Mouse (Mus musculus) heart, postnatal 0 days (tissue): ENCODE results near the gene Gpx5. TPM values are rescaled to one million over a fixed set of nuclear protein-coding genes. Genes with fewer than 3 reads are reported as not detected.
A peak's percentile ranks its signal among the peaks of the same experiment; 100 is the strongest.

Experiments used
- ATAC-seq: fragments of 200-750 bp; cut with Nextera tagmentation; 2 replicates; pipeline ENCODE4 v1.8.0; 2017; ENCODE audit warnings: low read depth, moderate number of reproducible peaks, moderate library complexity; ENCODE audit not compliant: insufficient read depth
- DNase-seq: peaks from one replicate; pipeline ENCODE4 v3.0.0-alpha.2; 2016; ENCODE audit warnings: low spot score
- H3K27ac ChIP-seq: fragments of 300-500 bp; sonication (generic); 2 replicates; pipeline ENCODE4 v1.5.1; 2014; ENCODE audit warnings: low read depth, mild to moderate bottlenecking
- H3K27me3 ChIP-seq: fragments of 300-500 bp; sonication (generic); 2 replicates; pipeline ENCODE4 v1.6.1; 2014; ENCODE audit warnings: low read length, mixed read lengths; ENCODE audit not compliant: control insufficient read depth, insufficient read depth
- H3K36me3 ChIP-seq: fragments of 300-500 bp; sonication (generic); replicated peaks from 2 replicates; pipeline ENCODE4 v1.6.1; 2014; ENCODE audit warnings: low read length, mixed read lengths; ENCODE audit not compliant: control insufficient read depth, insufficient read depth
- H3K4me1 ChIP-seq: fragments of 300-500 bp; sonication (generic); 2 replicates; pipeline ENCODE4 v1.6.1; 2014; ENCODE audit warnings: antibody characterized with exemption; ENCODE audit not compliant: control insufficient read depth, insufficient read depth
- H3K4me2 ChIP-seq: fragments of 300-500 bp; sonication (generic); 2 replicates; pipeline ENCODE4 v1.6.1; 2014; ENCODE audit warnings: low read depth, mild to moderate bottlenecking, low read length, moderate library complexity
- H3K4me3 ChIP-seq: fragments of 300-500 bp; sonication (generic); 2 replicates; pipeline ENCODE4 v1.5.1; 2014; ENCODE audit warnings: low read depth, low read length
- H3K9ac ChIP-seq: fragments of 300-500 bp; sonication (generic); replicated peaks from 2 replicates; pipeline ENCODE4 v1.6.1; 2014; ENCODE audit warnings: low read depth, low read length, mixed read lengths
- H3K9me3 ChIP-seq: fragments of 300-500 bp; sonication (generic); replicated peaks from 2 replicates; pipeline ENCODE4 v1.6.1; 2016; ENCODE audit warnings: low read length; ENCODE audit not compliant: control insufficient read depth
- CTCF ChIP-seq: IDR thresholded peaks from 2 replicates; pipeline ENCODE4 v1.5.1; 2016; ENCODE audit warnings: antibody characterized with exemption, control low read depth, low read depth
- EP300 ChIP-seq: IDR thresholded peaks from 2 replicates; pipeline ENCODE4 v1.6.1; 2016; ENCODE audit warnings: antibody characterized with exemption, low read depth
- WGBS: fragments of 180-500 bp; shearing (Covaris S2); extraction: QIAGEN DNeasy Blood & Tissue Kit; methylation state at CpG from one replicate; pipeline ENCODE4 v1.1.7; 2014; 5-methylcytosine and 5-hydroxymethylcytosine counted together
- polyA plus RNA-seq: library from polyadenylated mRNA; unstranded; fragments of >200 nt; fragmentation: Nextera tagmentation; extraction: Ambion mirVana; gene quantifications from 2 replicates; pipeline ENCODE4 v1.2.1, GENCODE M21; 2015
- total RNA-seq: library from RNA; depleted of rRNA; stranded (reverse); fragments of >200 nt; gene quantifications from 2 replicates; pipeline ENCODE4 v1.2.3, GENCODE M21; 2014; ENCODE audit warnings: low replicate concordance; rRNA removed

The Gpx5 gene
- total RNA-seq (not detected in 2 replicates), polyA plus RNA-seq (not detected in 2 replicates)

DNA sequence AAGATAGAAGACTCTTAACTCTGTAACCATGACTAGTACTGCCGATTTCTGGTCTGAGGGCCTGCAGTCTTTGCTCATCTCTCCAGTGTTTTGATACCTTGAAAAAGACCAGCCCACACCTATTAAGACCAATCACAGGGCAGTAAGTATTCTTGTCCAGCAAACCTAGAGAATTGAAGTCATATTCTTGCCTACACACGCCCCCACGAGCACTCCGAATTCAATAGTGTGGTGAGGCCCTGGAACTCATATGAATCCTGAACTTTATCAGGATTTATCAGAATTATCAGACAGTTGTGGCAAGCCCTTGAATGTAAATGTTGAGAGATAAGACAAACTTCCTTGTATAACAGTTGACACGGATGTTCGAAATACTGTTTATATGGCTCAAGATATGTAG lies at the start of gene Gpx5:
TSS of gene Gpx5 (minus strand) at position 101 of the 400 bp plus-strand sequence.
- no peaks in the 10 kb centered on the region for H3K4me1 ChIP-seq
- WGBS: 88% methylated on average over 6 of the region's 6 CpGs

DNA sequence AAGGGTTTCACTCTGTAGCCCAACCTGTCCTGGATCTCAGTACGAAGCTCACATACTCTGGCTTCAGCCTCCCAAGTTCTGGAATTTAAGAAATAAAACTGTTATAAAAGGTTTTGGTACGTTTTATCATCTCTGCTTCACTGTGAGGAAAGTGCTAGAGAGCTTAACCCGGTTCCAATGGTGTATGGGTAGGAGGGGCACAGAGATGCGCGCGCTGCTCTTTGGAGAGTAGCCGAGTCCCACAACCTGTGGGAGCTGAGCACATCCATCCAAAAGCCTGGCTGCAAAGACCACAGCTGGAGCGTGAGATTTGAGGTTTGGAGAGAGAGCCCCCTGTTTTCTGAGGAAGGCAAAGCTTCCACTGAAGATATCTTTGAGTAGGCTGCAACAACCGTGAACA lies 34.9 kb upstream of the Gpx5 start:
- 0 out of 2 replicates have a peak, but pooled peaks cover 5% of the 10 kb centered on the region for H3K4me1 ChIP-seq
- TF ChIP-seq EP300: no peak
- no peak for TF ChIP-seq CTCF
- DNase-seq (no peak), ATAC-seq (no peak)
- H3K27ac ChIP-seq: no peak overlapping the region
- WGBS: 0% methylated on average over 9 of the region's 9 CpGs
- no peak overlapping the region; the same call in 1 of the 2 replicates for H3K9ac ChIP-seq
- H3K4me2 ChIP-seq: peak overlapping the region; percentile 62
- H3K27me3 ChIP-seq: no peaks in the 10 kb centered on the region
- H3K36me3 ChIP-seq: no peaks in the 10 kb centered on the region
- H3K4me3 ChIP-seq: peak overlapping the region; percentile 44
- no peaks in the 10 kb centered on the region for H3K9me3 ChIP-seq

More for the DNA sequence above, at the start of gene Gpx5:
- DNase-seq (no peak), ATAC-seq (no peak)
- H3K9ac ChIP-seq: no peak within 1 kb of the TSS
- H3K9me3 ChIP-seq: no peaks in the 10 kb centered on the region
- H3K27me3 ChIP-seq: no peaks in the 10 kb centered on the region
- H3K4me2 ChIP-seq: no peak within 1 kb of the TSS
- no peak within 1 kb of the TSS for H3K27ac ChIP-seq
- no peak for TF ChIP-seq CTCF
- no peak for TF ChIP-seq EP300
- H3K36me3 ChIP-seq: no peaks in the 10 kb centered on the region
- H3K4me3 ChIP-seq: no peak within 1 kb of the TSS

- no peaks in the 10 kb centered on the region for H3K27me3 ChIP-seq
- ATAC-seq (no peak; the same call in 1 of the 2 replicates), DNase-seq (peak; percentile 78)
- H3K9ac ChIP-seq: no peak overlapping the region
- peak; percentile 81 for TF ChIP-seq CTCF
- no peak for TF ChIP-seq EP300
- no peak overlapping the region for H3K27ac ChIP-seq
- whole genome bisulfite sequencing: under 1% methylated on average over 24 of the region's 24 CpGs
- H3K4me1 ChIP-seq: 0 out of 2 replicates have a peak, but pooled peaks cover 5% of the 10 kb centered on the region
- peak overlapping the region; percentile 62 for H3K4me2 ChIP-seq
- H3K9me3 ChIP-seq: no peaks in the 10 kb centered on the region
- H3K4me3 ChIP-seq: peak overlapping the region; percentile 44
- no peaks in the 10 kb centered on the region for H3K36me3 ChIP-seq
These were observed 34.2 kb upstream of the Gpx5 start for GRCm38 (mm10) chr13:21326657-21327211.

GRCm38 (mm10) chr13:21326191-21326590 lies 33.7 kb upstream of the Gpx5 start:
- H3K4me2 ChIP-seq: peak overlapping the region; percentile 62
- H3K27ac ChIP-seq: no peak overlapping the region
- no peaks in the 10 kb centered on the region for H3K9me3 ChIP-seq
- TF ChIP-seq CTCF (peak; percentile 42), EP300 (no peak)
- H3K4me3 ChIP-seq: no peak overlapping the region; the same call in 1 of the 2 replicates
- H3K4me1 ChIP-seq: 0 out of 2 replicates have a peak, but pooled peaks cover 5% of the 10 kb centered on the region
- ATAC-seq (peak; percentile 33; the same call in 1 of the 2 replicates), DNase-seq (peak; percentile 22)
- no peaks in the 10 kb centered on the region for H3K36me3 ChIP-seq
- WGBS: 6% methylated on average over 4 of the region's 4 CpGs
- no peak overlapping the region for H3K9ac ChIP-seq
- H3K27me3 ChIP-seq: no peaks in the 10 kb centered on the region

GRCm38 (mm10) chr13:21323405-21323804 lies 30.9 kb upstream of the Gpx5 start:
- 73% methylated on average over 6 of the region's 6 CpGs for WGBS
- no peak overlapping the region for H3K27ac ChIP-seq
- no peak overlapping the region for H3K9ac ChIP-seq
- H3K4me2 ChIP-seq: peak overlapping the region; percentile 61
- TF ChIP-seq CTCF: no peak
- no peak for TF ChIP-seq EP300
- H3K27me3 ChIP-seq: no peaks in the 10 kb centered on the region
- H3K4me3 ChIP-seq: 0 out of 2 replicates have a peak overlapping the region, but pooled peaks have one; percentile 40
- H3K36me3 ChIP-seq: no peaks in the 10 kb centered on the region
- 0 out of 2 replicates have a peak, but pooled peaks cover 5% of the 10 kb centered on the region for H3K4me1 ChIP-seq
- no peaks in the 10 kb centered on the region for H3K9me3 ChIP-seq
- no peak for DNase-seq
- no peak for ATAC-seq
